Mouse (Mus musculus) cerebellum, postnatal 10 days (tissue): Measurements from ENCODE around the gene Eps8.
"Not testable (repeated sequence)": the region's sequence is repeated elsewhere in the genome, so short reads cannot be mapped to it uniquely, and the experiment has no call there.

Source experiments
- DNase-seq, 2 experiments: peaks; one replicate each; pipeline ENCODE4 v3.0.0; 2021; ENCODE audit warnings: mixed read lengths in 2 of 2

Eps8 gene

GRCm38 (mm10) chr6:137509341-137510045 is 145.2 kb downstream of the Eps8 start:
- no peak for DNase-seq

DNA sequence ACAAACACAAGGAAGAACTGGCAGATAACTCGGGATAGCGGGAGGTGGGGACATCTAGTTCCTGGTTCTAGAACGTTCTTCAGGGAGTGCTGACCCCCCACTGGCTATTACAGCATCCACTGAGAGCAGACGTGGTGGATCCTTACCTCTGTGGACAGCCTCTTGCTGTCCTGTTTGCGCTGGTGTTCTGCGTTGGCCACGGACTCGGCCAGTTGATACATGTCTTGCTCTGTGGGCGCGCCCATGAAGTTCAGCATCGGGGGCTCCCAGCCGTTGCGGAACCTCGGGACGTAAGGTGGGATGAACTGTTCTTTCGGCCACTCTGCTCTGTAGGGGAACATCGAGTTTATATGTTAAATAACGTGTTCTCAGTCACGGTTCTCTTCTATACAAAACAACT is 145.7 kb downstream of the Eps8 start:
- no peak for DNase-seq

- DNase-seq: no peak
Measured at GRCm38 (mm10) chr6:137506563-137506962, 148.1 kb downstream of the Eps8 start.

DNA sequence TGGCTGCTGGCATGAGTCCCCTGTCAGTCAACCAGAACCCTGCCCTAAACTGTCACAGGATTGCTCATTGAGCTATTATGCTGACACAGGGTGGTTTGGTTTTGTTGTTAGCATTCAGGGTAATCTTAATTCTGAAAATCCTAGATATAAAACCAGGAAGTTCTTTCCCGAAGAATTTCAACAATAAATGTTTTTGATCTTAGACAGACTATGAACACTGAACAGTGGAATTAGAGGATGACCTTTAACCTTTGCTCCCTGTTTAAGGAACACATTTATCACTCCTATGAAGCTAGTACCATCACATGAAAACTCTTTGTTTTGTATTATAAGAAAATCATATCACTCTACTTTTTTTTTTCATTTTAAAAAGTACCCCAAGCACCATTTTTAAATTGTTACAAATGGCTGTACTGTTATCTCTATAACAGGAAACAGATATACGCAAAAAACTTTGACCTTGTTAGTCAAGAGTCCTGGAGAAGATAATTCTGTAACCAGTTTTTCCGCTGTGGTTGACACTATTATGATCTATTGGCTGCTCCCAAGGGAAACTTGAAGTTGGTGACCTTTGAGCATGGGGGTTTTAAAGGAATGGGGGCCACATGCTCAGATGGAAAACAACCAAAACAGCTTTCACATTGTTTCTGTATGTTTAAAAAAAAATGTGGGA is 149.0 kb downstream of the Eps8 start:
- no peak for DNase-seq

DNA sequence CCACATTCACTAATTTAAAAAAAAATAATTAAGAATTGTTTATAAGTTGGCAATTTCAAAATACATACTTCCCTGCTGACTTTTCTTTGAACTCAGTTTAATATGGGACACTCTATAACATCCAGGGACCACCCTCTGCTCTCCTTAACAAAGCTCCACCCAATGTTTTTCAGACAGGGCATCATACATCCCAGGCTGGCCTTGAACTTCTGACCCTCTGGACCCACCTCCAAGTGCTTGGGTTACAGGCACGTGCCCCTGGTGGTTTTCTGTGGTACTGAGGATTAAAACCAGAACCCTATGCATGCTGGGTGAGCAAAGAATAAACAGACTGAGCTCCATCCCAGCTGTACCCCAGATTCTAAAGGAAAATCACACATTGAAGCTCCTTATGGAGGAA is 150.6 kb downstream of the Eps8 start:
- DNase-seq: no peak

- no peak for DNase-seq
Measured at GRCm38 (mm10) chr6:137503462-137503861, 151.2 kb downstream of the Eps8 start.

DNA sequence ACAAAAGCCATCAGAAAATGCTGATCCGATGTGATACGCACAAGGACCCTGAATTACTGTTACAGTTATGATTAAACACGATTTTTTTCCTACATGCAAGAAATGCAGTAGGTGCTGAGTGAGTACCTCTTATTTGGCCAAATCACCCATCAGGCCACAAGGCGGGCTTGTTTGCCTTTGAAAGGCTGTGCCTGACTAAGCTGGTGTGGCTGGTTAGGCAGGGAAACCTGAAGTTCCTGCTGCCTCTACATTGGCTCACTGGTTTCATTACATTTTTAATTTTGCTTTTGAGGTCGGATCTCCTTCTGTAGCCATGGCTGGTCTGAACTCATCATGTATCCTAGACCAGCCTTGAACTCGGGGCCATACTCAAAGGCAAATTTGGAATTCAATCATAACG is 151.7 kb downstream of the Eps8 start:
- no peak for DNase-seq

- DNase-seq: no peak
Measured at GRCm38 (mm10) chr6:137498781-137499180, 155.9 kb downstream of the Eps8 start.

GRCm38 (mm10) chr6:137497208-137497835 is 157.4 kb downstream of the Eps8 start:
- DNase-seq: no peak

- no peak for DNase-seq
Measured at GRCm38 (mm10) chr6:137496562-137496961, 158.1 kb downstream of the Eps8 start.

DNA sequence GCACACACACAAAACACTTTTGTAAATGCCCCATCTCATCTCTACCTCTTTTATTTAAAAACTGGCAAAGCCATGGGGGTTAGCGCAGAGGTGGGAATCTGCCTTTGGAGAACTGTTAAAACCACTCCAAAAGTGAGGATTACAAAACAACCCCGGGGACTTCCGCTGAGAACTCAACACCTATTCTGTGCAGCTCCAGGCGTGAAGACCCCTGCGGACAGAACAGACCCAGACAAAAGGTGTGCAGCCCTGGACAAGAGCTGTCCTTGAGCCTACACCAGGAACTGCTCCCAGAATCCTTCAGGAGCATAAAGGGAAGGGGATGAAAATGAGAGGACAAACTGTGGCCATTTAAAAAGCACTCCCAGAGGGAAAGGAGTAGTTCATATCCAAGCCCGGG is 159.4 kb downstream of the Eps8 start:
- DNase-seq: no peak

- peak in 1 of 2 experiments; percentile 40 for DNase-seq
Measured at GRCm38 (mm10) chr6:137494801-137495200, 159.9 kb downstream of the Eps8 start.

GRCm38 (mm10) chr6:137494136-137494475 is 160.6 kb downstream of the Eps8 start:
- DNase-seq: no peak

GRCm38 (mm10) chr6:137493211-137494135 is 161.2 kb downstream of the Eps8 start:
- peak; percentile 61 to 66 for DNase-seq

DNA sequence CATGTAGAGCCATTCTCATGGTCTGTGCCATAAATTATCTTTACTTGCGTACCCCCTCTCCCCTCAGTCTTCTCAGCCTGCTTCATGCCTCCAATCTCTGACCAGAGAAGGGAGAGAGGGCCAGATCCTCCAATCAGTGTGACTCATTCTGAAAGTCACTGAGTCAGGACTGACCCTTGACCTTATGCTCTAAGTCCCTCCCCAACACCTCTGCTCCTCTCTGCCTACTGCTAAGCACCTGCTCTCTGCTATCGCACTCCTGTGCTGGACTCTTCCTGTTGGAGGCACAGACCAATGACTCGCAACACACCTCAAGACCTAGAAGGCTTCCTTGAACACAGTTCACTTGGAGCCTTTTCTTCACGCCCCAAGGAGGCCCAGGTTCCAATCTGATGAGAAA is 162.1 kb downstream of the Eps8 start:
- DNase-seq: no peak

GRCm38 (mm10) chr6:137491659-137492058 is 163.0 kb downstream of the Eps8 start:
- no peak for DNase-seq

DNA sequence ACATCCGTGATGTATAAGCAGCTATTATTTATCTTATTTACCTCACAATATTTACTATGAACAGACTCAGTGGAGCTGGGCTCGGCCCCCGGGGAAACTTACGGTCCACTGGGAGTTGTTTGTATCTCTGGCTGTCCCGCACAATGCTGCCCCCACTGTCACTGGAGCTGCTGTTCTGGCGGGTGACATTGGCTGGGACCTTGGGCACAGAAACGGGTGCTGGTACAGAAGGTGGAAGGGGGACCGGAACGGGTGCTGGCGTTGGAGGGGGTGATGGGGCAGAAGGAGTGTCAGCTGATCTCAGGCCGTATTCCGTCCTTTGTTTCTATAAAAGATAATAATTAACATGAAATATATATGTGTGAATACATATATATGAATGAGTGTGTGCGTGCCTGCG is 164.6 kb downstream of the Eps8 start:
- DNase-seq: no peak

DNA sequence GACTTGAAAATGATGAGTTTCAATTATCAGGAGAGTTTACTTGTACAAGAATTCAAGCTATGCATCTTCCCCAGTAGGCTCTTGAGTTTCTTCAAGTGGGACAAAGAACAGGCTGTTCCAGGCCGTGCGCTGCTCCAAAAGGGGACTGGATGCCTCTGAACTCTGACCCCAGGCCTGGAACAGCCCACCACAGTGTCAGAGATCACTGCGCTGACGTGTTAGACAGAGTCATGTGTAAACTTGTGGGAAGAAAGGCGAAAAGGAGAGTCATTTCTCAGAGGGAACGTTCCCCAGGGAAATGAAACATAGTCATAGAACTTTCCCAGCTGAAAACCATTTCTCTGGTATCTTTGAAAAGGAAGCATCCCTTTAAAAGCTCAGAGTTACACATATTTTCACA is 167.2 kb downstream of the Eps8 start:
- DNase-seq: no peak

- DNase-seq: no peak
Measured at GRCm38 (mm10) chr6:137482891-137483290, 171.8 kb downstream of the Eps8 start.

GRCm38 (mm10) chr6:137475695-137476094 is 179.0 kb downstream of the Eps8 start:
- not testable (repeated sequence) for DNase-seq

GRCm38 (mm10) chr6:137473433-137473832 is 181.2 kb downstream of the Eps8 start:
- peak in 1 of 2 experiments; percentile 0 for DNase-seq

GRCm38 (mm10) chr6:137472129-137472528 is 182.5 kb downstream of the Eps8 start:
- DNase-seq: peak in 1 of 2 experiments; percentile 31
